ENCODE assay signal across 28 mouse cellular contexts in genomic region chr5:147532031-147532430, GRCm38 (mm10).
A peak's percentile ranks its signal among the peaks of the same experiment; 100 is the strongest.
DNase-seq lines count a peak whose midpoint lies in the region; ATAC-seq lines count a peak whose summit lies in the region.
"Had no signal": no experiment of that assay in that cellular context is flagged by ENCODE, and none has a peak within 500 bp of the region (broad histone marks: within the 10 kb centered on the region; RNA-seq: fewer than 3 reads in every experiment).

No protein-coding gene starts in this region.

- no peak overlapping the region for H3K27ac ChIP-seq in midbrain, embryonic 11.5 days (ENCODE audit: low read depth, low read length)
- H3K27ac ChIP-seq in midbrain, embryonic 16.5 days (ENCODE audit: low read length), result no peak overlapping the region
- H3K27ac ChIP-seq: embryonic facial prominence, embryonic 13.5 days; embryonic facial prominence, embryonic 15.5 days; forebrain, embryonic 13.5 days; forebrain, embryonic 15.5 days had no signal

- H3K4me2 ChIP-seq in midbrain, embryonic 11.5 days, result no peak overlapping the region
- H3K4me2 ChIP-seq in midbrain, embryonic 16.5 days (ENCODE audit: low read length), result no peak overlapping the region
- H3K4me2 ChIP-seq: embryonic facial prominence, embryonic 13.5 days; embryonic facial prominence, embryonic 15.5 days; forebrain, embryonic 13.5 days; forebrain, embryonic 15.5 days had no signal

- 96% methylated on average over 6 of the region's 6 CpGs for WGBS in midbrain, embryonic 11.5 days
- WGBS in midbrain, embryonic 16.5 days, result 95% methylated on average over 6 of the region's 6 CpGs

- no peak overlapping the region for H3K4me3 ChIP-seq in midbrain, embryonic 11.5 days (ENCODE audit: low read depth, low read length)
- H3K4me3 ChIP-seq in midbrain, embryonic 16.5 days (ENCODE audit: low read depth, low read length), result no peak overlapping the region
- H3K4me3 ChIP-seq: embryonic facial prominence, embryonic 13.5 days; embryonic facial prominence, embryonic 15.5 days; forebrain, embryonic 13.5 days; forebrain, embryonic 15.5 days had no signal

- H3K9ac ChIP-seq in midbrain, embryonic 11.5 days (ENCODE audit: low read length), result no peak overlapping the region
- H3K9ac ChIP-seq in midbrain, embryonic 16.5 days (ENCODE audit: low read depth, low read length), result no peak overlapping the region
- H3K9ac ChIP-seq: embryonic facial prominence, embryonic 13.5 days; embryonic facial prominence, embryonic 15.5 days; forebrain, embryonic 13.5 days; forebrain, embryonic 15.5 days; forebrain, postnatal 0 days had no signal

- H3K9me3 ChIP-seq in midbrain, embryonic 11.5 days (ENCODE audit: control insufficient read depth, low read length), result no peaks in the 10 kb centered on the region
- no peaks in the 10 kb centered on the region for H3K9me3 ChIP-seq in midbrain, embryonic 16.5 days (replicated peaks; ENCODE audit: control insufficient read depth, low read length, poor library complexity, severe bottlenecking)
- H3K9me3 ChIP-seq: embryonic facial prominence, embryonic 13.5 days; embryonic facial prominence, embryonic 15.5 days; forebrain, embryonic 13.5 days; forebrain, embryonic 15.5 days; G1E had no signal

- H3K36me3 ChIP-seq in midbrain, embryonic 11.5 days (ENCODE audit: control insufficient read depth, insufficient read depth, low read length), result 0 out of 2 replicates have a peak, but pooled peaks cover 5% of the 10 kb centered on the region
- H3K36me3 ChIP-seq in midbrain, embryonic 16.5 days (ENCODE audit: control insufficient read depth, insufficient read depth, low read length), result 0 out of 2 replicates have a peak, but pooled peaks cover 10% of the 10 kb centered on the region

- peak; percentile 86 for ATAC-seq in frontal cortex, adult (ENCODE audit: low TSS enrichment)
- no peak for ATAC-seq in midbrain, embryonic 11.5 days (ENCODE audit: low FRiP score)
- no peak for ATAC-seq in midbrain, embryonic 16.5 days
- peak; percentile 26; the same call in 1 of the 2 replicates for ATAC-seq in granulocyte monocyte progenitor cell, adult 5-6 weeks (replicated peaks; ENCODE audit: poor library complexity, severe bottlenecking)
- ATAC-seq in erythroblast, adult 5-6 weeks (replicated peaks; ENCODE audit: low FRiP score, poor library complexity, severe bottlenecking), result no peak
- ATAC-seq: activated CD4-positive, CD25-positive, alpha-beta regulatory T cell, adult 4 months; CD4-positive, CD25-positive, alpha-beta regulatory T cell, adult 4 months; forebrain, embryonic 13.5 days; forebrain, embryonic 15.5 days; forebrain, postnatal 0 days; Patski had no signal

- no peaks in the 10 kb centered on the region for H3K4me1 ChIP-seq in midbrain, embryonic 11.5 days (ENCODE audit: control insufficient read depth, insufficient read depth, low read length)
- H3K4me1 ChIP-seq in midbrain, embryonic 16.5 days (ENCODE audit: control insufficient read depth, insufficient read depth, low read length), result no peaks in the 10 kb centered on the region
- H3K4me1 ChIP-seq: embryonic facial prominence, embryonic 13.5 days; embryonic facial prominence, embryonic 15.5 days; forebrain, embryonic 13.5 days; forebrain, embryonic 15.5 days had no signal

- no peak for DNase-seq in frontal cortex, postnatal 25 days (ENCODE audit: low spot score in 2 of 2)
- peak; percentile 21 for DNase-seq in midbrain, embryonic 11.5 days (ENCODE audit: low spot score, missing footprints)
- DNase-seq in embryo, embryonic 10 days (ENCODE audit: low spot score), result no peak
- DNase-seq: adrenal gland, adult 8-10 months; adrenal gland, postnatal 14 days; adrenal gland, postnatal 36 days; B cell, adult 2 months; cerebellum, adult 11 months; cerebellum, adult 18-20 months; cerebellum, adult 8-10 months; cerebellum, adult 9-11 months; cerebellum, postnatal 14 days; cerebellum, postnatal 36 days; embryo, embryonic 11 days; forebrain, postnatal 0 days had no signal

- no peaks in the 10 kb centered on the region for H3K27me3 ChIP-seq in midbrain, embryonic 11.5 days (ENCODE audit: control insufficient read depth, insufficient read depth, low read length)
- H3K27me3 ChIP-seq in midbrain, embryonic 16.5 days (ENCODE audit: control insufficient read depth, insufficient read depth, low read depth, low read length), result no peaks in the 10 kb centered on the region
- H3K27me3 ChIP-seq: CH12.LX; embryonic facial prominence, embryonic 13.5 days; embryonic facial prominence, embryonic 15.5 days; forebrain, embryonic 13.5 days; forebrain, embryonic 15.5 days; Patski had no signal

Comparison
In these comparisons a context has a peak if more than half of its experiments do, and no peak if none do; other contexts are left out.
1. ATAC-seq: peak in frontal cortex, adult (single experiment) and granulocyte monocyte progenitor cell, adult 5-6 weeks (single experiment); none in midbrain, embryonic 11.5 days (single experiment), midbrain, embryonic 16.5 days (single experiment) and erythroblast, adult 5-6 weeks (single experiment).